Mouse (Mus musculus) heart, postnatal 0 days (tissue): ENCODE measurements around the gene 4930470P17Rik. TPM values are rescaled to one million over a fixed set of nuclear protein-coding genes. Genes with fewer than 3 reads are reported as not detected.
"Not testable (repeated sequence)": the region's sequence is repeated elsewhere in the genome, so short reads cannot be mapped to it uniquely, and the experiment has no call there.

Experiments
- ATAC-seq: fragments of 200-750 bp; cut with Nextera tagmentation; 2 replicates; pipeline ENCODE4 v1.8.0; 2017; ENCODE audit warnings: low read depth, moderate number of reproducible peaks, moderate library complexity; ENCODE audit not compliant: insufficient read depth
- DNase-seq: peaks from one replicate; pipeline ENCODE4 v3.0.0-alpha.2; 2016; ENCODE audit warnings: low spot score
- H3K27ac ChIP-seq: fragments of 300-500 bp; sonication (generic); 2 replicates; pipeline ENCODE4 v1.5.1; 2014; ENCODE audit warnings: low read depth, mild to moderate bottlenecking
- H3K27me3 ChIP-seq: fragments of 300-500 bp; sonication (generic); 2 replicates; pipeline ENCODE4 v1.6.1; 2014; ENCODE audit warnings: low read length, mixed read lengths; ENCODE audit not compliant: control insufficient read depth, insufficient read depth
- H3K36me3 ChIP-seq: fragments of 300-500 bp; sonication (generic); replicated peaks from 2 replicates; pipeline ENCODE4 v1.6.1; 2014; ENCODE audit warnings: low read length, mixed read lengths; ENCODE audit not compliant: control insufficient read depth, insufficient read depth
- H3K4me1 ChIP-seq: fragments of 300-500 bp; sonication (generic); 2 replicates; pipeline ENCODE4 v1.6.1; 2014; ENCODE audit warnings: antibody characterized with exemption; ENCODE audit not compliant: control insufficient read depth, insufficient read depth
- H3K4me2 ChIP-seq: fragments of 300-500 bp; sonication (generic); 2 replicates; pipeline ENCODE4 v1.6.1; 2014; ENCODE audit warnings: low read depth, mild to moderate bottlenecking, low read length, moderate library complexity
- H3K4me3 ChIP-seq: fragments of 300-500 bp; sonication (generic); 2 replicates; pipeline ENCODE4 v1.5.1; 2014; ENCODE audit warnings: low read depth, low read length
- H3K9ac ChIP-seq: fragments of 300-500 bp; sonication (generic); replicated peaks from 2 replicates; pipeline ENCODE4 v1.6.1; 2014; ENCODE audit warnings: low read depth, low read length, mixed read lengths
- H3K9me3 ChIP-seq: fragments of 300-500 bp; sonication (generic); replicated peaks from 2 replicates; pipeline ENCODE4 v1.6.1; 2016; ENCODE audit warnings: low read length; ENCODE audit not compliant: control insufficient read depth
- CTCF ChIP-seq: IDR thresholded peaks from 2 replicates; pipeline ENCODE4 v1.5.1; 2016; ENCODE audit warnings: antibody characterized with exemption, control low read depth, low read depth
- EP300 ChIP-seq: IDR thresholded peaks from 2 replicates; pipeline ENCODE4 v1.6.1; 2016; ENCODE audit warnings: antibody characterized with exemption, low read depth
- WGBS: fragments of 180-500 bp; shearing (Covaris S2); extraction: QIAGEN DNeasy Blood & Tissue Kit; methylation state at CpG from one replicate; pipeline ENCODE4 v1.1.7; 2014; 5-methylcytosine and 5-hydroxymethylcytosine counted together
- polyA plus RNA-seq: library from polyadenylated mRNA; unstranded; fragments of >200 nt; fragmentation: Nextera tagmentation; extraction: Ambion mirVana; gene quantifications from 2 replicates; pipeline ENCODE4 v1.2.1, GENCODE M21; 2015
- total RNA-seq: library from RNA; depleted of rRNA; stranded (reverse); fragments of >200 nt; gene quantifications from 2 replicates; pipeline ENCODE4 v1.2.3, GENCODE M21; 2014; ENCODE audit warnings: low replicate concordance

4930470P17Rik gene
- total and polyA plus RNA-seq, 2 experiments from 2014 or later: not detected

DNA sequence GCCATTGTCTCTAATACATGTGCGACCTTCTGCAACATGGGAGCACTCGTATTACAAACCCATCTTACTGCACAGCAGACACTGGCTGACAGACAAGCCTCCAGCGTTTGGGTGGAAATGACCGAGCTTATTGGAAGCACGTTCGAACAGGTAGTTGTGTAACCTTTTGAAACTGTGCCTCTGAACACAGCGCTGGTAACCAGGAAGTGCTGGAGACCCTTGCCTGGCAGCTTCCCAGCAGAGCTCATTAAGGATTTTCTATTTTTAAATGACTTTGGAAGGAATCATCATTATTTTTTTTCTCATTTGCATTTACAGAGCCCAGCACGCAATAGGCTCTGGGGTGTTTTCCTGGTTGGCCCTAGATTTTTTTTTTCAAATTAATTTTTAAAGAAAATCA, 36.9 kb upstream of the 4930470P17Rik start:
- no peak for ATAC-seq
- H3K4me1 ChIP-seq: no peaks in the 10 kb centered on the region

GRCm38 (mm10) chr2:170632998-170633622, 31.3 kb upstream of the 4930470P17Rik start:
- 92% methylated on average over 2 of the region's 2 CpGs for WGBS
- H3K36me3 ChIP-seq: no peaks in the 10 kb centered on the region
- ATAC-seq: no peak; the same call in 1 of the 2 replicates
- no peak overlapping the region for H3K4me2 ChIP-seq
- H3K9me3 ChIP-seq: no peaks in the 10 kb centered on the region
- no peak overlapping the region for H3K27ac ChIP-seq
- no peak for TF ChIP-seq CTCF
- TF ChIP-seq EP300: no peak
- H3K9ac ChIP-seq: no peak overlapping the region
- no peaks in the 10 kb centered on the region for H3K27me3 ChIP-seq
- H3K4me3 ChIP-seq: no peak overlapping the region
- no peak for DNase-seq
- H3K4me1 ChIP-seq: no peaks in the 10 kb centered on the region

More for the DNA sequence above, 36.9 kb upstream of the 4930470P17Rik start:
- DNase-seq: no peak
- no peaks in the 10 kb centered on the region for H3K27me3 ChIP-seq
- no peak overlapping the region for H3K4me3 ChIP-seq
- H3K9me3 ChIP-seq: no peaks in the 10 kb centered on the region
- no peaks in the 10 kb centered on the region for H3K36me3 ChIP-seq
- H3K4me2 ChIP-seq: no peak overlapping the region
- no peak overlapping the region for H3K27ac ChIP-seq
- no peak overlapping the region for H3K9ac ChIP-seq
- no peak for TF ChIP-seq CTCF
- WGBS: 60% methylated on average over 8 of the region's 8 CpGs

DNA sequence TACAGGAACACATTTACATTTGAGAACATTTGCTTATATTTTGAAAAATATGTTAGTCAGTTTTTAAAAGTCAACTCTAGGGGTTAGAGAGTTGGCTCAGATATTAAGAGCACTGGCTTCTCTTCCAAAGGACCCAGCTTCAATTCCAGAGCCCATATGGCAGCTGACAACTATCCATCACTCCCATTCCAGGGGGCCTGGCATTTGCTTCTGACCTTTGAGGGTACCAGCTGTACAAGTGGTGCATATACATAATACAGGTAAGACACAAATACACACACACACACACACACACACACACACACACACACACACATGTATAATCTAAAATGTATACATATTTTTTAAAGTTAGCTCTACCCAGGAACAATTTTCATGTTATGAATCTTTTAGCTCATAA, 30.6 kb upstream of the 4930470P17Rik start:
- no peaks in the 10 kb centered on the region for H3K36me3 ChIP-seq
- ATAC-seq (no peak), DNase-seq (no peak)
- no peak overlapping the region for H3K4me3 ChIP-seq
- H3K9me3 ChIP-seq: no peaks in the 10 kb centered on the region
- H3K4me2 ChIP-seq: no peak overlapping the region
- H3K27me3 ChIP-seq: no peaks in the 10 kb centered on the region
- no peak overlapping the region for H3K27ac ChIP-seq
- H3K9ac ChIP-seq: no peak overlapping the region
- H3K4me1 ChIP-seq: no peaks in the 10 kb centered on the region
- TF ChIP-seq CTCF (no peak), EP300 (no peak)

GRCm38 (mm10) chr2:170631375-170631774, 29.6 kb upstream of the 4930470P17Rik start:
- TF ChIP-seq CTCF (no peak; the same call in 1 of the 2 replicates), EP300 (no peak)

DNA sequence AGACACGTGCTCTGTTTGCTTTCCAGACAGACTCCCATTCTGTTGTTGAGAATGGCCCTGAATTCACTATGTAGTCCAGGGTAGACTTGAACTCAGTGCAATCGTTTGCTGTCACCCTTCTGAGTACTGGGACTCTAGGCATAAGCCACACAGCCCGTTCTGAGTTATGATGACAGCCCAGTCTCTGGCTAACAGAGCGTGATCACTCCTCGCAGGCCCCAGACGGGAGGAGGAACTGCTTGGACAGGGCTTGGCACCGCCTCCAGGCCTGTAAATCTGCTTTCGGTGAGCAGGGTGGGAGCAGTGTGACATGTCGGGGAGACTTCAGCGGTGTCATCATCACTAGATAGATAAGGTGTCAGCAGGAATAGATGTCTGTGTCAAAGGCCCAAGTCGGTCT, 28.7 kb upstream of the 4930470P17Rik start:
- 46% methylated on average over 11 of the region's 11 CpGs for WGBS
- H3K9me3 ChIP-seq: no peaks in the 10 kb centered on the region
- H3K4me2 ChIP-seq: no peak overlapping the region
- H3K27me3 ChIP-seq: no peaks in the 10 kb centered on the region
- no peak for DNase-seq
- ATAC-seq: no peak
- TF ChIP-seq EP300 (no peak), CTCF (no peak)
- H3K36me3 ChIP-seq: no peaks in the 10 kb centered on the region
- no peaks in the 10 kb centered on the region for H3K4me1 ChIP-seq
- no peak overlapping the region for H3K9ac ChIP-seq
- H3K4me3 ChIP-seq: no peak overlapping the region
- H3K27ac ChIP-seq: no peak overlapping the region

More at GRCm38 (mm10) chr2:170631375-170631774, 29.6 kb upstream of the 4930470P17Rik start:
- Histone ChIP-seq H3K9ac (no peak overlapping the region), H3K4me2 (no peak overlapping the region), H3K36me3 (no peaks in the 10 kb centered on the region), H3K27ac (no peak overlapping the region), H3K4me1 (no peaks in the 10 kb centered on the region), H3K27me3 (no peaks in the 10 kb centered on the region), H3K4me3 (no peak overlapping the region), H3K9me3 (no peaks in the 10 kb centered on the region)
- ATAC-seq (no peak), DNase-seq (no peak)
- 95% methylated on average over 1 of the region's 1 CpGs for WGBS

DNA sequence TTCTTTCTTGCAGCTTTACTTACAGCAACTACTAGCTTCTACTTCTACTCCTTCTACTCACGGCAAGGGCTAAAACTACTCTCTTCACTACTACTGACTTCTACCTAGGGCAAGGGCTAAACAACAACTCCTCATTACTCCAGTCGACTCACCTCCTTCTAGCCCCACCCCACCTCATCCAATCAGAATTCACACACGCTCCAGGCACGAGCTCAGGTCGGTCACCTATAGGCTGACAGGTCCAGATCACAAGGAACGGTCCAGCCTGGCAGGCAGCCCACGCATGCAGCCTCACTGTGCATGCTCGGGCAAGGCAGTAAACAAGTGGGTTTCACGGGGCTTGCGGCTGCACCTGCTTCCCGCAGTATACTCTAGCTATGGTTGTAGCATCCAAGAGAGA, 26.2 kb upstream of the 4930470P17Rik start:
- 76% methylated on average over 11 of the region's 11 CpGs for WGBS
- not testable (repeated sequence) for H3K4me1 ChIP-seq, H3K27ac ChIP-seq, ATAC-seq, DNase-seq, H3K4me3 ChIP-seq, H3K4me2 ChIP-seq, H3K27me3 ChIP-seq, H3K9ac ChIP-seq, H3K9me3 ChIP-seq, H3K36me3 ChIP-seq

- H3K4me2 ChIP-seq, H3K27ac ChIP-seq, H3K9ac ChIP-seq, H3K4me1 ChIP-seq, ATAC-seq, H3K27me3 ChIP-seq, DNase-seq, H3K4me3 ChIP-seq, H3K36me3 ChIP-seq, H3K9me3 ChIP-seq: not testable (repeated sequence)
- WGBS: 84% methylated on average over 1 of the region's 1 CpGs
Observed at GRCm38 (mm10) chr2:170624201-170624880, 22.5 kb upstream of the 4930470P17Rik start.
